Mouse (Mus musculus): ENCODE results near the gene Gramd1c.
A peak's percentile ranks its signal among the peaks of the same experiment; 100 is the strongest.

Gene Gramd1c

GRCm38 (mm10) chr16:44063025-44063894, at the start of gene Gramd1c:
TSS of gene Gramd1c (minus strand) at chr16:44063345.
- DNase-seq (ENCODE audit: low read depth, low spot score) = peak; percentile 76

DNA sequence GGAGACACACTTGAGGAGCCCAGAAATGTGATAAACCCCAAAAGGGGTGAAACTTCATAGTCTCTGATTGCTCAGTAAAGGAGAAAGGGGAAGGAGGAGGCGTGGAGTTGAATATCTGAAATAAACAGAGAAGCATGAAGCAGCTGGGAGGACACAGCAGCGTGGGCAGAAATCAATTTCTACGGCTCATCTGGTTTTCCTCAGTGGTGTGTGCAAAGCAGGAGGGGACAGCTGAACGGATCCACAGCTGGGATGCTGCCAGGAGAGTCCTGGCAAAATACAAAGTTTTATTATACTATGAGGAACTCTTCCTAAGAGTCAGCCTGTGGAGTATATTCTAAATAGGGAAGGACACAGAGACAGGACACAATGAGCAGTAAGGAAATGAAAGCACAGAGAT, 45.9 kb upstream of the Gramd1c start:
- DNase-seq (ENCODE audit: low read depth, low spot score) = no peak

GRCm38 (mm10) chr16:44105211-44105610, 42.1 kb upstream of the Gramd1c start:
- no peak for DNase-seq (ENCODE audit: low read depth, low spot score)

DNA sequence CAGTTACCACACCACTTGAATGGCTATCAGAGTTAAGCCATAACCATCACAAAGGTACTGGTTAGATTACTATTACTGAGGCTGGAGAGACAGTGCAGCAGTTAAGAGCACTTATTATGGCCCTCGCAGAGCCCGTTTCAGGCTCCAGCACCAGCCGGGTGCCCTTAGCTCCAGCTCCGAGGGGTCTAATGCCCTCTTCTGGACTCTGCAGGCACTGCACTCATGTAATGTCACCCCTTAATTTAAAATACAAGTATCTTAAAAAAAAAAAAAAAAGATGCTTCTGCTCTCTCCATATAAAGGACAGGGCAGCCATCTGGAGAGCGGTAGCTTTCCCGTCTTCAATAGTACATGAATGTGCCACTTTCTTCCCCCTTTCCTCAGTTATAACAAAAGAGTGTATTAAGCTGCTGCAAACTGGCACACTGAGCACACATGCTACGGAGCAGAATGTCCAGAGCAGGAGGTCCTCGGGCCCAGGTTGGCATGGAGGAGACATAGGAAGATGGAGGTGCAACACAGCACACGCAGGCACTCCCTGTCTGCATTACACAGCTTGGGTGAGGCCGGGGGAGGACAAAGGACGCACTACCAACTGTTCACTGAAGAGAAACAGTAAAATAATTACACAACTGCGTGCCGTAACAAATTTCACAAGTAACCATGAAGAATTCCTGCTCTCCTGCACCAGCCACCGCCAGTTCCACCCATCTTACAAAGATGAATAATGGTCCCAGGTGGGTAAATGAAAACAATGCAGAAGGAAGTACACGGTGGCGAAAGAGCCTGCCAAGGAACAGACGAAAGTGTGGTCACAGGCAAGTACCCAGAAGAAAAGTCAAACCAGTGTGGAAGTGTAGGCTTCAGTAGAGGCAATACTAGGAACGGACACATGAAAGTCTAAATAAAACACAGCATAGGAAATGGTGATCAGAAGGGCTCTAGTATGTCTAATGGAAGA, 40.9 kb upstream of the Gramd1c start:
- no peak for DNase-seq (ENCODE audit: low read depth, low spot score)

DNA sequence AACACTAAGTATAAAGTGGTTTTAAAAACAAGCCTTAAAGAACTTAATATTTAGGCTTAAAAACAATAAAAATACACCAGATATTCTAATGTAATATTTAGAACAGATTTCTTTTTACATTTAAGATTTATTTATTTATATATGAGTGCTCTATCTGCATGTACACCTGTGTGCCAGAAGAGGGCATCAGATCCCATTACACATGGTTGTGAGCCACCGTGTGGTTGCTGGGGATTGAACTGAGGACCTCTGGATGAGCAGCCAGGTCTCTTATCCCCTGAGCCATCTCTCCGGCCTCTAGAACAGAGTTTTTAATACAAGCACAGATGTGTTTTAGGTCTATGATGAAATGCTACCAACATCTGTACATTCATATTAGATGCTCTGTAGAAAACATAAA, 39.8 kb upstream of the Gramd1c start:
- DNase-seq (ENCODE audit: low read depth, low spot score) = no peak

DNA sequence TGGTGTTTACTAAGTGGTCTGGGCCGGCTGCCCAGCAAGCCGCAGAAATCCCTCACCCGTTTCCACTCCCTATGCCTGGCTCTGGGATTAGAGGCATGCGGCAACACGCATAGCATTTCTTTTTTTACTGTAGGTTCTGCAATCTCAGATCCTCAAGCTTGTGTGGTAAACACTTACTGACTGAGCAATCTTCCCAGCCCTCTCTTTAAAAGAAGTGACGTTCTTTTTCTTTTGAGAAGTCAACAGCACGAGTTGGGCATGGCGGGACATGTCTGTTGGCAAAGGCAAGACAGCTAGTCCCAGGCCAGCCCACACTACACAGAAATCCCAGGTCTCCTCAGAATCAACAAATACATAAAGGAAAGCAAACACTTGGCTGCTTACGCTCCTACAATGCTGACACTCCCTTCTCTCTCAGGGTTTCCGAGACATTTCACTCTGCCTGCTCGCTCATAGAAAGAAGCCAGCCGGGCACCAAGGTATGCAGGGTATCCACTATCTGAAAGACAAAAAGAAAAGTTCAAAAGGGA, 38.1 kb upstream of the Gramd1c start:
- no peak for DNase-seq (ENCODE audit: low read depth, low spot score)

- DNase-seq (ENCODE audit: low read depth, low spot score) = no peak
Observed at GRCm38 (mm10) chr16:44099377-44099776, 36.2 kb upstream of the Gramd1c start.

DNA sequence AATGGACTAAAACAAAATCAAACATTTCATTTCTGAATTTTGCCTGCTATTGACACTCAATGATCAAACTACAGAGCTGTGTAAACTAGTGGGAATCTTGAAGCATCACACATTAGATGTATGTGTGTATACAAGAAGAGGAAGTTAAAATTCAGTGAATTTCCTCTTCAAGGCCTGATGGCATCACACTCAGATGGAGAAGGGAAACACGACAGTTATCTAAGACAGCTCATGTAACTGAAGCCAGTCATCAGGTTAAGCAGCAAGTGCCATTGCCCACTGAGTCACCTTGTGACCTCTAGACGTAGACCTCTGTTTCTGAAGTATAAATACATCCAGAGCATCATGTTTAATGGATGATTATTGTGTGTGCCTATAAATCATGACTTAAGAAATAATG, 24.5 kb upstream of the Gramd1c start:
- DNase-seq (ENCODE audit: low read depth, low spot score) = no peak

DNA sequence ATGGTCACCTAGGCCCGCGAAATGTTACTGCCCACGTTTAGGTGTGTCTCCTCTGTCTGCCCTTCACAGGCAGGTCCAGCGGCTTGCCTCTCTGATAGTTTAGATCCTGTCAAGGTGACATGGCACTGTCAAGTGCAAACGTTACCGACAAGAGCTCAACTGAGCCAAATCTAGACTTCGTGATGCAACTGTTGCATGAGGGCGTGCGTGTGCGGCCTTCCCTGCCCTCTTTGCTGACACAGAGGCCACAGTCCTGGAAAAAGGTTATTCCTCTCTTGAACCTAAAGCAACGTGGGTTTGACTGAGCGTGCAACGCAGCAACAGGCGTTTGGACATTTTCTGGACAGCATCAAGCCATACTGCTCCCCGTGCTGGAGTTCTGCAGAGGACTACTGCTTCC, 1.8 kb downstream of the Gramd1c start:
- no peak for DNase-seq (ENCODE audit: low read depth, low spot score)

DNA sequence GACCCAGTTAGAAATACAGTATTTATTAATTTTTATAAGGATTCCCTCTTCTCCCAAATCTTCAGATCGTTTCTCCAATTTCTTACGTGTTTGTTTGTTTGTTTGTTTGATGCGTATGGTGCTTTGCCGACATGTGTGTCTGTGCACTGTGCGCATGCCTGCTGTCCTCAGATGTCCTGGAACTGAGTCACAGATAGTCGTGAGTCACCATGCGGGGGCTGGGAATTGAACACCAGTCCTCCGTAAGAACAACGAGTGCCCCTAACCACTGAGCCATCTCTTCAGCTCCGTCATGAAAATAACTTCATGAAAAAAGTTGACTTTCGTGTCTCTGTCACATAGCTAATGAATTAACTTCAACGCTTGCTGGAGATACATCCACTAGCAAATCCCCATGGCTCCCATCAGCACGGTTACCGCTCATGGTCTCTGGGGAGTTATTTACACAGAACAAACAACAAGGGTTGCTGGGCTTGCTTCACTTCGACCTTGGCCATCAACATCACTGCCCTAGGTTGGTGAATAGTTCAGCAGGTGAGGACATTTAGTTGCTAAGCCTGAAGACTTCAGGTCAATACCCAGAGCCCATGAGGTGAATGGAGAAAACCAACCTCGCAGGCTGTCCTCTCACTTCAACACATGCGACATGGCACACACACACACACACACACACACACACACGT, 2.4 kb downstream of the Gramd1c start:
- no peak for DNase-seq (ENCODE audit: low read depth, low spot score)

GRCm38 (mm10) chr16:44058745-44059144, 4.4 kb downstream of the Gramd1c start:
- DNase-seq (ENCODE audit: low read depth, low spot score) = peak; percentile 72

GRCm38 (mm10) chr16:44055766-44056165, 7.4 kb downstream of the Gramd1c start:
- no peak for DNase-seq (ENCODE audit: low read depth, low spot score)

GRCm38 (mm10) chr16:44053265-44053664, 9.9 kb downstream of the Gramd1c start:
- DNase-seq (ENCODE audit: low read depth, low spot score) = peak; percentile 52

DNA sequence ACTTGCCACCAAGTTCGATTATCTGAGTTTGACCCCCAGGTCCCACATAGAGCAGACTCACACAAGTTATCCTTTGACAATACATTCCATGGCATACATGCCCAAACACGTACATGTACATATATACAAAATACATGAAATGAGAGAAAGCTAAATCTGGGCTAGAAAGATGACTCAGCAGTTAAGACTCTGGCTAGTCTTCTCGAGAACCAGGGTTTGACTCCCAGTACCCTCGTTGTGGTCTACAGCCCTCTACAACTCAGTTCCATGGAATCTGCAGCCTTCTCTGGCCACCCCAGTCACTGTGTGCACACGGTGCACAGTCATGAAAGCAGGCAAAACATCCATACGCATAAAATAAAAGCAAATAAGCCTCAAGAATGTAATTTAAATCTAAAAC, 10.8 kb downstream of the Gramd1c start:
- DNase-seq (ENCODE audit: low read depth, low spot score) = no peak

GRCm38 (mm10) chr16:44050139-44050538, 13.0 kb downstream of the Gramd1c start:
- DNase-seq (ENCODE audit: low read depth, low spot score) = no peak

DNA sequence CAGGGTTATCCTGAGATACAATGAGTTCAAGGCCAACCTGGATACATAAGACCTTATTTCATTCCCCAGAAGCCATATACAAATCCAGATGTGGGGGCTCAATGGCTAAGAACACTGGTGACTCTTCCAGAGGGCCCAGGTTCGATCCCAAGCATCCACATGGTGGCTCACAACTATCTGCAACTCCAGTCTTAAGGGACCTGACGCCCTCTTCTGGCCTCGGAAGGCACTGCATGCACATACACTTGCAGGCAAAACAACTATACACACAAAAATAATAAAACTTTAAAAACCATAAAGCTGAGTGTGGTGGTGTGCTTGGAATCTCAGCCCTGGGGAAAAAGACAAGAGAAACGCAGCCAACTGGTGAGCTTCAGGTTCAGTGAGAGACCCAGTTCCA, 24.0 kb downstream of the Gramd1c start:
- DNase-seq (ENCODE audit: low read depth, low spot score) = no peak

DNA sequence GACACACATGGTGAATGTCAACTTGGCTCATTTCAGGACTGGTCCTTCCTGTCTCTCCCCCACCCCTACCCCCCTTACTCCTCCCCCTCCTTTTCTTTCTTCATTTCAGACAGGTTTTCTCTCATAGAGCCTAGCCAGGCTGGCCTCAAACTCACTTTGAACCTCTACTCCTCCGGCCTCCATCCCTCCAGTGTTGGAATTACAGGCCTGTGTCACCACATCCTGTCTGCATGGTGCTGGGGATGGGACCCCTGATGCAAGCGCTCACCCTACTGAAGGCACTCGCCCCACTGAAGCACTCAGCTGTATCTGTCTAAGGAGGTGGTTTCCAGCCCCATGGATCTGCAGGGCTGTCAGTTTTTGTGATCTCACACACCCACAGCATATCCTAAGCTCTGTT, 27.9 kb downstream of the Gramd1c start:
- no peak for DNase-seq (ENCODE audit: low read depth, low spot score)

GRCm38 (mm10) chr16:44033365-44033764, 29.8 kb downstream of the Gramd1c start:
- no peak for DNase-seq (ENCODE audit: low read depth, low spot score)

- no peak for DNase-seq (ENCODE audit: low read depth, low spot score)
Observed at GRCm38 (mm10) chr16:44029273-44029672, 33.9 kb downstream of the Gramd1c start.

GRCm38 (mm10) chr16:44026822-44027221, 36.3 kb downstream of the Gramd1c start:
- DNase-seq (ENCODE audit: low read depth, low spot score) = no peak

GRCm38 (mm10) chr16:44026210-44026609, 36.9 kb downstream of the Gramd1c start:
- no peak for DNase-seq (ENCODE audit: low read depth, low spot score)
